Mouse (Mus musculus) CH12.LX (cell line): Measurements from ENCODE around the gene Pdk4. TPM values are rescaled to one million over a fixed set of nuclear protein-coding genes. Genes with fewer than 3 reads are reported as not detected.

Experiments
- DNase-seq: peaks from one replicate; pipeline ENCODE4 v3.0.0-alpha.2; 2013; ENCODE audit errors: extremely low read depth
- H3K27ac ChIP-seq: 2 replicates; pipeline ENCODE4 v1.5.1; 2012; ENCODE audit warnings: low read depth, mild to moderate bottlenecking, control low read depth, moderate library complexity; ENCODE audit not compliant: insufficient read depth
- H3K27me3 ChIP-seq: replicated peaks from 2 replicates; pipeline ENCODE3; 2012; ENCODE audit warnings: inconsistent platforms
- H3K36me3 ChIP-seq, 2 experiments: replicated peaks in 1 of 2; 2 replicates each; pipeline versions ENCODE3 to v1.6.1; 2012; ENCODE audit warnings: inconsistent platforms in 1 of 2, low read length in 1 of 2, mild to moderate bottlenecking in 1 of 2, mixed read lengths in 1 of 2, moderate library complexity in 1 of 2; ENCODE audit not compliant: control insufficient read depth in 1 of 2, insufficient read depth in 1 of 2
- H3K4me1 ChIP-seq, 2 experiments: 2 replicates each; pipeline ENCODE4 v1.6.1; 2012; ENCODE audit warnings: inconsistent platforms in 1 of 2, moderate library complexity in 1 of 2; ENCODE audit not compliant: insufficient read depth in 2 of 2, control insufficient read depth in 1 of 2
- H3K4me2 ChIP-seq: 2 replicates; pipeline ENCODE4 v1.6.1; 2012; ENCODE audit warnings: low read depth, mild to moderate bottlenecking, control low read depth; ENCODE audit not compliant: poor library complexity, insufficient read depth, severe bottlenecking
- H3K4me3 ChIP-seq, 3 experiments: fragments of 150-350 bp in 1 of 3; sonication (generic) in 1 of 3; replicated peaks in 1 of 3; 2 replicates each; pipeline versions ENCODE3 to v1.5.1; 2011 to 2012; ENCODE audit warnings: low read depth in 2 of 3, low read length in 2 of 3, mild to moderate bottlenecking in 2 of 3, moderate library complexity in 2 of 3, control low read depth in 1 of 3, improper control_type of control experiment in 1 of 3, inconsistent platforms in 1 of 3, mixed read lengths in 1 of 3; ENCODE audit not compliant: poor library complexity in 1 of 3
- H3K79me2 ChIP-seq: replicated peaks from 2 replicates; pipeline ENCODE4 v1.6.1; 2012; ENCODE audit warnings: mild to moderate bottlenecking, moderate library complexity; ENCODE audit not compliant: control insufficient read depth, poor library complexity, insufficient read depth, severe bottlenecking; ENCODE audit errors: extremely low read depth
- H3K9ac ChIP-seq: 2 replicates; pipeline ENCODE4 v1.6.1; 2012; ENCODE audit warnings: low read depth, mild to moderate bottlenecking, control low read depth, moderate library complexity; ENCODE audit not compliant: insufficient read depth
- H3K9me3 ChIP-seq: replicated peaks from 2 replicates; pipeline ENCODE3; 2012; ENCODE audit warnings: low read length, inconsistent platforms, mixed read lengths
- BHLHE40 ChIP-seq: IDR thresholded peaks from 2 replicates; pipeline ENCODE4 v1.6.1; 2011; ENCODE audit warnings: mild to moderate bottlenecking, low read depth, low read length, improper control_type of control experiment
- CHD1 ChIP-seq: IDR thresholded peaks from 2 replicates; pipeline ENCODE4 v1.6.1; 2012; ENCODE audit warnings: low read depth, low read length, improper control_type of control experiment, inconsistent platforms
- CHD2 ChIP-seq: IDR thresholded peaks from 2 replicates; pipeline ENCODE4 v1.6.1; 2011; ENCODE audit warnings: low read length, improper control_type of control experiment
- E2F4 ChIP-seq: IDR thresholded peaks from 2 replicates; pipeline ENCODE4 v1.6.1; 2011; ENCODE audit warnings: low read depth, low read length, improper control_type of control experiment; ENCODE audit not compliant: insufficient replicate concordance
- EP300 ChIP-seq: IDR thresholded peaks from 2 replicates; pipeline ENCODE4 v1.6.1; 2011; ENCODE audit warnings: low read length, improper control_type of control experiment
- ETS1 ChIP-seq: conservative IDR thresholded peaks from 2 replicates; pipeline ENCODE4 v1.6.1; 2012; ENCODE audit warnings: low read depth, mild to moderate bottlenecking, inconsistent platforms, low read length, improper control_type of control experiment, moderate library complexity
- JUND ChIP-seq: conservative IDR thresholded peaks from 2 replicates; pipeline ENCODE4 v1.6.1; 2011; ENCODE audit warnings: low read depth, low read length, improper control_type of control experiment
- KAT2A ChIP-seq: IDR thresholded peaks from 2 replicates; pipeline ENCODE4 v1.6.1; 2012; ENCODE audit warnings: low read length, improper control_type of control experiment, inconsistent platforms; ENCODE audit not compliant: insufficient replicate concordance
- MAX ChIP-seq: IDR thresholded peaks from 2 replicates; pipeline ENCODE4 v1.6.1; 2011; ENCODE audit warnings: low read length, improper control_type of control experiment
- MXI1 ChIP-seq: IDR thresholded peaks from 2 replicates; pipeline ENCODE4 v1.6.1; 2011; ENCODE audit warnings: mild to moderate bottlenecking, low read depth, low read length, improper control_type of control experiment
- MYC ChIP-seq: IDR thresholded peaks from 2 replicates; pipeline ENCODE4 v1.6.1; 2011; ENCODE audit warnings: low read depth, mild to moderate bottlenecking, improper control_type of control experiment, low read length
- NELFE ChIP-seq: IDR thresholded peaks from 2 replicates; pipeline ENCODE4 v1.6.1; 2011; ENCODE audit warnings: low read depth, low read length, improper control_type of control experiment
- NRF1 ChIP-seq: IDR thresholded peaks from 2 replicates; pipeline ENCODE4 v1.6.1; 2014; ENCODE audit warnings: low read depth, mild to moderate bottlenecking, inconsistent platforms, low read length, improper control_type of control experiment, moderate library complexity
- RAD21 ChIP-seq: IDR thresholded peaks from 2 replicates; pipeline ENCODE4 v1.6.1; 2011; ENCODE audit warnings: low read depth, mild to moderate bottlenecking, low read length, improper control_type of control experiment, moderate library complexity
- SMC3 ChIP-seq: IDR thresholded peaks from 2 replicates; pipeline ENCODE4 v1.6.1; 2011; ENCODE audit warnings: low read depth, low read length, improper control_type of control experiment
- TCF12 ChIP-seq: IDR thresholded peaks from 2 replicates; pipeline ENCODE4 v1.6.1; 2014; ENCODE audit warnings: low read depth, mild to moderate bottlenecking, inconsistent platforms, low read length, improper control_type of control experiment
- UBTF ChIP-seq: IDR thresholded peaks from 2 replicates; pipeline ENCODE4 v1.6.1; 2012; ENCODE audit warnings: low read depth, mild to moderate bottlenecking, inconsistent platforms, low read length, improper control_type of control experiment, moderate library complexity
- USF1 ChIP-seq: IDR thresholded peaks from 2 replicates; pipeline ENCODE4 v1.6.1; 2014; ENCODE audit warnings: low read depth, mild to moderate bottlenecking, inconsistent platforms, low read length, improper control_type of control experiment
- USF2 ChIP-seq: conservative IDR thresholded peaks from 2 replicates; pipeline ENCODE4 v1.6.1; 2011; ENCODE audit warnings: low read depth, low read length, improper control_type of control experiment
- ZC3H11A ChIP-seq: IDR thresholded peaks from 2 replicates; pipeline ENCODE4 v1.6.1; 2012; ENCODE audit warnings: low read depth, mild to moderate bottlenecking, inconsistent platforms, low read length, improper control_type of control experiment
- dilution Hi-C: fragments of 300-500 bp; cut with MboI; formaldehyde crosslinking; loops from 2 replicates; pipeline ENCODE4 v1.14.3; 2020; ENCODE audit warnings: low sequenced_read_pairs; ENCODE audit not compliant: extremely low pct_unique_long_range_greater_than_20kb, extremely low pct_ligation_motif_present
- in situ Hi-C: fragments of 300-500 bp; cut with MboI; formaldehyde crosslinking; loops from 3 replicates; pipeline ENCODE4 v1.14.3; 2019; ENCODE audit warnings: low sequenced_read_pairs, low pct_ligation_motif_present, low pct_unique_long_range_greater_than_20kb, mixed read lengths
- polyA plus RNA-seq: library from polyadenylated mRNA; unstranded; fragments of >175 nt; gene quantifications from 2 replicates; pipeline ENCODE4 v1.2.1, GENCODE M21; 2012; ENCODE audit warnings: low read depth; ENCODE audit not compliant: insufficient read length
- total RNA-seq, 2 experiments: library from RNA; depleted of rRNA; stranded (reverse); fragments of 300-350 nt in 1 of 2; fragments of >200 nt in 1 of 2; gene quantifications; 2 replicates each; pipeline ENCODE4 v1.2.3; 2012 to 2014

The Pdk4 gene
- total and polyA plus RNA-seq, 3 experiments, result not detected

DNA sequence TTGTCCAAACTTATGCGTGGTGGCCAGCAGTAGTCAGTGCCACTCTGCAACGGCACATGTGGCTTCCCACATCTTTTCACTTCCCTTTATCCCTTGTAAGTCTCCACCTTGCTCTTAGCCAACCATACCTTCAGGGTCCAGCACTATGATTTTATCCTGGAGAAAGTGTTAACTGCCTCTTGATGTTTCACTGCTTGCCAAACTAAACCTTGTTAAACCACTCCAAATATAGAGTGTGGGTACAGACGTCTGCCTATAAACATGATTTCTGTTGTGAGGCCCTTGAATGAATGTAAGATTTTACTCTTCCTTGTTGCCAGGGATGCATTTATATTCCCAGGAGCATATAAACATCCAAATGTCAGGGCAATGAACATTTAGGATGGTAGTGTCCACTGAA, 10.2 kb upstream of the Pdk4 start:
- in situ Hi-C loops, result no loop called here
- Histone ChIP-seq H3K27me3 (no peaks in the 10 kb centered on the region), H3K9ac (no peak overlapping the region), H3K9me3 (no peaks in the 10 kb centered on the region), H3K4me3 (no peak overlapping the region), H3K36me3 (no peaks in the 10 kb centered on the region), H3K4me2 (no peak overlapping the region)
- dilution Hi-C loops, result no loop called here
- DNase-seq, result no peak
- no peak for TF ChIP-seq BHLHE40
- no peak for TF ChIP-seq USF1
- no peak for TF ChIP-seq KAT2A
- TF ChIP-seq RAD21, result no peak
- TF ChIP-seq EP300, result no peak
- no peak for TF ChIP-seq USF2
- no peak for TF ChIP-seq E2F4
- TF ChIP-seq, all 38 proteins: peak for 0
- no peak overlapping the region for H3K27ac ChIP-seq
- H3K79me2 ChIP-seq, result no peaks in the 10 kb centered on the region
- H3K4me1 ChIP-seq, result peaks cover 0 to 14% of the 10 kb centered on the region in 2 experiments; a peak in 2 of 4 replicates

DNA sequence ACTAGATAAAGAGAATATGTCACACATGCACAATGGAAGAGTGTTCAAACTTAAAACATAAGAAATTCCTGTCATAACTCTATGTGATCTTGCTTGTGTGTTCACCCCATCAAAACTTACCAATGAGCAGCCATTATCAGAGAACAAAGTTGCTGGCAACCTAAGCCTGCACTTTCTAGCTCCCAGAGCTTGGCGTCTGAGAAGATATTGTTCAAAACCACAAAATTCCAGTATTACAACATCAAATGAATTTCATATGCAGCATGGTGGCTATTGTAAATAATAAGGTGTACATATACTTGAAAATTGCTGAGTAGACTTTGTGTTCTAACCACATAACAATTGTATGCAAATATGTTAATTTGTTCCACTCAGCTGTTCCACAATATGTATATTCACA, 6.7 kb upstream of the Pdk4 start:
- H3K36me3 ChIP-seq, result no peaks in the 10 kb centered on the region
- no peak overlapping the region for H3K4me2 ChIP-seq
- H3K9me3 ChIP-seq, result no peaks in the 10 kb centered on the region
- H3K79me2 ChIP-seq, result no peaks in the 10 kb centered on the region
- H3K27me3 ChIP-seq, result no peaks in the 10 kb centered on the region
- dilution Hi-C loops (no loop called here), in situ Hi-C loops (no loop called here)
- no peak overlapping the region for H3K27ac ChIP-seq
- H3K9ac ChIP-seq, result no peak overlapping the region
- DNase-seq, result no peak
- no peak overlapping the region for H3K4me3 ChIP-seq
- TF ChIP-seq TCF12 (no peak), EP300 (no peak)
- H3K4me1 ChIP-seq, result no peaks in the 10 kb centered on the region

DNA sequence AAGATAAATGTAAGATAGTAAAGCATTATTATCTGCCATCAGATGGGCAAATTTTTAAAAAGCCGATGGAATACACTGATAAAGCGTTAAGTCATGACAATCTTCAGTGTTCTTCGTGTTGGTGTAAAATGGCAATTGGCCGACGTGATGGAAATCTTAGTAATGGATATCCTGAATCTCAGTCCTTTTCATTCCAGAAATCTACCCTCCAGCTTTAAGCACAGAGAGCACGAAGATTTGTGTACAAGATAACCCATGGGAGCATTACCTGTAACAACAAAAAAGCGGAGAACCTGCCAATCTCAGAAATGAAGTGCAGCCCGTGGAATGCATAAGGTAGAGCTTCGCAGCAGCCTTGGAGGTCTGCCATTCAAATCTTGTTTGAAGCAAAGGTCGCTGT, 5.4 kb upstream of the Pdk4 start:
- no peak for TF ChIP-seq ETS1
- no peak for TF ChIP-seq CHD2
- no peak for TF ChIP-seq MYC
- no peak for TF ChIP-seq NELFE
- no peak for TF ChIP-seq CHD1
- TF ChIP-seq MAX, result no peak
- TF ChIP-seq UBTF, result no peak
- TF ChIP-seq NRF1, result no peak
- TF ChIP-seq JUND, result no peak
- TF ChIP-seq SMC3, result no peak
- no peak for TF ChIP-seq ZC3H11A
- TF ChIP-seq MXI1, result no peak
- in situ Hi-C loops, result no loop called here
- dilution Hi-C loops, result no loop called here
- Histone ChIP-seq H3K27me3 (no peaks in the 10 kb centered on the region), H3K36me3 (no peaks in the 10 kb centered on the region), H3K9ac (no peak overlapping the region), H3K4me3 (no peak overlapping the region), H3K4me1 (no peaks in the 10 kb centered on the region), H3K79me2 (no peaks in the 10 kb centered on the region), H3K4me2 (no peak overlapping the region), H3K9me3 (no peaks in the 10 kb centered on the region), H3K27ac (no peak overlapping the region)
- no peak for DNase-seq
